Mouse (Mus musculus) hindbrain, embryonic 13.5 days (tissue): ENCODE data around the gene Herc2. TPM values are rescaled to one million over a fixed set of nuclear protein-coding genes. Genes with fewer than 3 reads are reported as not detected.

Source experiments
- ATAC-seq: fragments of 200-750 bp; cut with Nextera tagmentation; 2 replicates; pipeline ENCODE4 v1.8.0; 2017; ENCODE audit warnings: moderate TSS enrichment; ENCODE audit not compliant: low FRiP score
- H3K27ac ChIP-seq: fragments of 300-500 bp; sonication (generic); 2 replicates; pipeline ENCODE4 v1.5.1; 2015; ENCODE audit warnings: inconsistent platforms, mild to moderate bottlenecking, moderate library complexity
- H3K27me3 ChIP-seq: fragments of 300-500 bp; sonication (generic); 2 replicates; pipeline ENCODE4 v1.6.1; 2015; ENCODE audit warnings: mild to moderate bottlenecking, inconsistent platforms
- H3K36me3 ChIP-seq: fragments of 300-500 bp; sonication (generic); 2 replicates; pipeline ENCODE4 v1.6.1; 2015; ENCODE audit warnings: mild to moderate bottlenecking, inconsistent platforms
- H3K4me1 ChIP-seq: fragments of 300-500 bp; sonication (generic); replicated peaks from 2 replicates; pipeline ENCODE4 v1.6.1; 2015; ENCODE audit warnings: inconsistent platforms
- H3K4me2 ChIP-seq: fragments of 300-500 bp; sonication (generic); 2 replicates; pipeline ENCODE4 v1.6.1; 2015; ENCODE audit warnings: inconsistent platforms, mild to moderate bottlenecking, moderate library complexity
- H3K4me3 ChIP-seq: fragments of 300-500 bp; sonication (generic); 2 replicates; pipeline ENCODE4 v1.5.1; 2015; ENCODE audit warnings: mild to moderate bottlenecking, inconsistent platforms
- H3K9ac ChIP-seq: fragments of 300-500 bp; sonication (generic); 2 replicates; pipeline ENCODE4 v1.6.1; 2015; ENCODE audit warnings: mild to moderate bottlenecking, inconsistent platforms
- H3K9me3 ChIP-seq: fragments of 300-500 bp; sonication (generic); 2 replicates; pipeline ENCODE4 v1.6.1; 2016; ENCODE audit warnings: inconsistent platforms
- WGBS: fragments of 180-500 bp; shearing (Covaris S2); methylation state at CpG from one replicate; pipeline ENCODE4 v1.1.7; 2015; 5-methylcytosine and 5-hydroxymethylcytosine counted together
- polyA plus RNA-seq: library from polyadenylated mRNA; unstranded; fragments of >200 nt; fragmentation: Nextera tagmentation; extraction: Ambion mirVana; gene quantifications from 2 replicates; pipeline ENCODE4 v1.2.1, GENCODE M21; 2015

The Herc2 gene
- polyA plus RNA-seq, 1 experiment from 2014 or later, result 47.8 TPM

- Histone ChIP-seq H3K27ac (no peak overlapping the region), H3K4me1 (no peaks in the 10 kb centered on the region), H3K27me3 (no peaks in the 10 kb centered on the region), H3K36me3 (peaks cover 83% of the 10 kb centered on the region), H3K4me2 (no peak overlapping the region), H3K9ac (no peak overlapping the region), H3K9me3 (no peaks in the 10 kb centered on the region), H3K4me3 (no peak overlapping the region)
- 94% methylated on average over 16 of the region's 16 CpGs for WGBS
- no peak for ATAC-seq
Observed at GRCm38 (mm10) chr7:56151885-56152676, 102.1 kb downstream of the Herc2 start.

DNA sequence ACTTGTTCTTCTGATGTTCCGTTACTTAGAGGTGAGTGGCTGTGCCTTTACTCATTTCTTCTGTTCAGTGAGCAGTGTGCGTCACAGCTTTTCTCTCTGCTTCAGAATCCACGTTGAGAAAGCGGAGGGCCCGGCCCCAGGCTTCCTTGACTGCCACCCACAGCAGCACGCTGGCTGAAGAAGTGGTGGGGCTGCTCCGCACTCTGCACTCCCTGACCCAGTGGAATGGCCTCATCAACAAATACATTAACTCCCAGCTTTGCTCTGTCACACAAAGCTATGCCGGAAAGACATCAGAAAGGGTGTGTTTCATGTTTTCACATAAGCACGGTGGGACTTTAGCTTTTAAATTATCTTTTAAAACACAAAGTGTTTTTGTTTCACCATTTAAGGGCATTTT lies 103.2 kb downstream of the Herc2 start:
- Histone ChIP-seq H3K4me2 (no peak overlapping the region), H3K9me3 (no peaks in the 10 kb centered on the region), H3K27me3 (no peaks in the 10 kb centered on the region), H3K27ac (no peak overlapping the region), H3K9ac (no peak overlapping the region), H3K4me3 (no peak overlapping the region), H3K4me1 (no peaks in the 10 kb centered on the region), H3K36me3 (peaks cover 84% of the 10 kb centered on the region)
- no peak for ATAC-seq
- WGBS, result 96% methylated on average over 9 of the region's 9 CpGs

- Histone ChIP-seq H3K27me3 (no peaks in the 10 kb centered on the region), H3K9me3 (no peaks in the 10 kb centered on the region), H3K4me3 (no peak overlapping the region), H3K4me1 (no peaks in the 10 kb centered on the region), H3K9ac (no peak overlapping the region), H3K27ac (no peak overlapping the region), H3K4me2 (no peak overlapping the region), H3K36me3 (peaks cover 86% of the 10 kb centered on the region)
- WGBS, result 95% methylated on average over 12 of the region's 12 CpGs
- ATAC-seq, result no peak
Observed at GRCm38 (mm10) chr7:56153625-56154024, 103.6 kb downstream of the Herc2 start.

GRCm38 (mm10) chr7:56163316-56163715 lies 113.3 kb downstream of the Herc2 start:
- no peak overlapping the region for H3K4me2 ChIP-seq
- no peak overlapping the region for H3K27ac ChIP-seq
- H3K4me1 ChIP-seq, result no peaks in the 10 kb centered on the region
- no peak for ATAC-seq
- 94% methylated on average over 4 of the region's 4 CpGs for WGBS
- H3K9ac ChIP-seq, result no peak overlapping the region
- H3K9me3 ChIP-seq, result no peaks in the 10 kb centered on the region
- no peaks in the 10 kb centered on the region for H3K27me3 ChIP-seq
- peaks cover 51% of the 10 kb centered on the region for H3K36me3 ChIP-seq
- no peak overlapping the region for H3K4me3 ChIP-seq

- no peak overlapping the region for H3K9ac ChIP-seq
- ATAC-seq, result no peak
- no peaks in the 10 kb centered on the region for H3K9me3 ChIP-seq
- H3K4me2 ChIP-seq, result no peak overlapping the region
- no peaks in the 10 kb centered on the region for H3K4me1 ChIP-seq
- H3K27ac ChIP-seq, result no peak overlapping the region
- H3K36me3 ChIP-seq, result peaks cover 51% of the 10 kb centered on the region
- WGBS, result 67% methylated on average over 7 of the region's 7 CpGs
- H3K4me3 ChIP-seq, result no peak overlapping the region
- no peaks in the 10 kb centered on the region for H3K27me3 ChIP-seq
Observed at GRCm38 (mm10) chr7:56168713-56169112, 118.7 kb downstream of the Herc2 start.

DNA sequence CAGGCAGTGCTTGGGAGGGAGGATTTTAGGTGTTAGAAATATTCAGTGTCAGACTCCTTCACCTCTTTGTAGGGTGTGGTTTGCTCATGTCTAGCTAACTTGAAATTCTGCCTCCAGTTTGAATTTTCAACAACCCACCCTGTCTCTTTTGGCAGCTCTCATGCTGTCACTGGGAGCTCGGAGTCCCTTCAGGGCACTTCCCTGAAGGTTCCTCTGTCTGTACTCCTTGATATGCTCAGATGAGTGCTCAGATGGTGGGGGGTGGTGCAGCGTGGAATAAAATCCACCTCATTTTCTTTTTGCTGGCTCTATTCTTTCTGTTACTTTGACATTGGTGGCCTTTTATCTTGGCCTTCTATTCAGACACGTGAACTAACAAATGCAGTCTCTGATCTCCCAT lies 127.4 kb downstream of the Herc2 start:
- Histone ChIP-seq H3K4me1 (no peaks in the 10 kb centered on the region), H3K4me3 (no peak overlapping the region), H3K9ac (no peak overlapping the region), H3K27me3 (no peaks in the 10 kb centered on the region), H3K4me2 (no peak overlapping the region), H3K9me3 (no peaks in the 10 kb centered on the region), H3K27ac (no peak overlapping the region), H3K36me3 (peaks cover 39% of the 10 kb centered on the region)
- 75% methylated on average over 3 of the region's 3 CpGs for WGBS
- ATAC-seq, result no peak

DNA sequence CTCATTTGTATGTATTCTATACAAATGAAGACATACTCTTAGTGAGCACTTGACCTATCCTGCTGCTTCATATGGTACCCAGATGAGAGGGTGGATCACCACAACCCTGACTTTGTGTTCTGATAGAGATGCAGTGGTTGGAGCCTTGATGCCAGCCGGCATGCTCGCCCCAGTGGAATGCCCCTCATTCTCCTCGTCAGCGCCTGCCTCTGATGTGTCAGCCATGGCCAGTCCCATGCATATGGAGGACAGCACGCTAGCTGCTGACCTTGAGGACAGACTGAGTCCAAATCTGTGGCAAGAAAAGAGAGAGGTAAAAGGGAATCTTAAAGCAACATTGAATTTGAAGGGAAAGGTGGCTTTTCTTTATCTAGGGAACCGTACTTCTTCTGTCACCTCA lies 141.0 kb downstream of the Herc2 start:
- Histone ChIP-seq H3K27ac (no peak overlapping the region), H3K9me3 (no peaks in the 10 kb centered on the region), H3K4me2 (no peak overlapping the region), H3K4me3 (no peak overlapping the region), H3K9ac (no peak overlapping the region), H3K36me3 (peaks cover 65% of the 10 kb centered on the region), H3K27me3 (no peaks in the 10 kb centered on the region), H3K4me1 (no peaks in the 10 kb centered on the region)
- WGBS, result 95% methylated on average over 6 of the region's 6 CpGs
- ATAC-seq, result no peak

- H3K4me2 ChIP-seq, result no peak overlapping the region
- H3K4me3 ChIP-seq, result no peak overlapping the region
- H3K36me3 ChIP-seq, result peaks cover 68% of the 10 kb centered on the region
- H3K27ac ChIP-seq, result no peak overlapping the region
- no peak overlapping the region for H3K9ac ChIP-seq
- WGBS, result 75% methylated on average over 4 of the region's 4 CpGs
- no peaks in the 10 kb centered on the region for H3K9me3 ChIP-seq
- H3K27me3 ChIP-seq, result no peaks in the 10 kb centered on the region
- no peak for ATAC-seq
- H3K4me1 ChIP-seq, result no peaks in the 10 kb centered on the region
Observed at GRCm38 (mm10) chr7:56191661-56192060, 141.7 kb downstream of the Herc2 start.

GRCm38 (mm10) chr7:56201483-56202218 lies 151.7 kb downstream of the Herc2 start:
- Histone ChIP-seq H3K36me3 (peaks cover 88% of the 10 kb centered on the region), H3K9ac (no peak overlapping the region), H3K4me1 (no peaks in the 10 kb centered on the region), H3K27ac (no peak overlapping the region), H3K4me2 (no peak overlapping the region), H3K9me3 (no peaks in the 10 kb centered on the region), H3K4me3 (no peak overlapping the region), H3K27me3 (no peaks in the 10 kb centered on the region)
- no peak for ATAC-seq
- WGBS, result 96% methylated on average over 10 of the region's 10 CpGs

- Histone ChIP-seq H3K9me3 (no peaks in the 10 kb centered on the region), H3K36me3 (peaks cover 87% of the 10 kb centered on the region), H3K4me3 (no peak overlapping the region), H3K4me2 (no peak overlapping the region), H3K27ac (no peak overlapping the region), H3K4me1 (no peaks in the 10 kb centered on the region), H3K27me3 (no peaks in the 10 kb centered on the region), H3K9ac (no peak overlapping the region)
- no peak for ATAC-seq
- WGBS, result 99% methylated on average over 3 of the region's 3 CpGs
Observed at GRCm38 (mm10) chr7:56202843-56203242, 152.8 kb downstream of the Herc2 start.

GRCm38 (mm10) chr7:56203286-56203685 lies 153.3 kb downstream of the Herc2 start:
- 95% methylated on average over 2 of the region's 2 CpGs for WGBS
- H3K36me3 ChIP-seq, result peaks cover 86% of the 10 kb centered on the region

DNA sequence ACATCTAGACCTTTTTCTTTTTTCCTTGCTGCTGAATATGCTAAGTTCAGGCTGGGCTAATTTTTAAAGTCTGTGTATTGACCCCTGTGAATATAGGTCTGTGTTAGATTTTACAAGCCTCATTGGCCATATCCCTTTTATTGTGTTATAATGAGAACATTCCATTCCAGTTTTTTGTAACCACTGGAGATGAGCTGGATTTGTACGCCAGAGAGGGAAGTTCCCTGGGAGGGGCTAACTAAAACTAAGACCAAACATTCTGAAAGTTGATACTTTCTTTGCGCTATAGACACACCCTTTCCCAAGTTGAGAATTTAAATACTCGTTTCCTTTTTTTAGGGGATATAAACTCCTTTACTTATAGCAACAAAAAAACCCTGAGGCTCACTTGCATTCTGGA lies 154.9 kb downstream of the Herc2 start:
- peaks cover 87% of the 10 kb centered on the region for H3K36me3 ChIP-seq
- H3K9me3 ChIP-seq, result no peaks in the 10 kb centered on the region
- no peak overlapping the region for H3K4me2 ChIP-seq
- 46% methylated on average over 3 of the region's 3 CpGs for WGBS
- no peak for ATAC-seq
- H3K4me1 ChIP-seq, result no peaks in the 10 kb centered on the region
- no peaks in the 10 kb centered on the region for H3K27me3 ChIP-seq
- no peak overlapping the region for H3K4me3 ChIP-seq
- no peak overlapping the region for H3K9ac ChIP-seq
- no peak overlapping the region for H3K27ac ChIP-seq

More at GRCm38 (mm10) chr7:56203286-56203685, 153.3 kb downstream of the Herc2 start:
- Histone ChIP-seq H3K27ac (no peak overlapping the region), H3K4me3 (no peak overlapping the region), H3K9me3 (no peaks in the 10 kb centered on the region), H3K27me3 (no peaks in the 10 kb centered on the region), H3K4me2 (no peak overlapping the region), H3K9ac (no peak overlapping the region), H3K4me1 (no peaks in the 10 kb centered on the region)
- ATAC-seq, result no peak

- H3K4me3 ChIP-seq, result no peak overlapping the region
- H3K9ac ChIP-seq, result no peak overlapping the region
- no peak for ATAC-seq
- H3K9me3 ChIP-seq, result no peaks in the 10 kb centered on the region
- H3K4me1 ChIP-seq, result no peaks in the 10 kb centered on the region
- no peak overlapping the region for H3K4me2 ChIP-seq
- 90% methylated on average over 6 of the region's 6 CpGs for WGBS
- H3K36me3 ChIP-seq, result peaks cover 97% of the 10 kb centered on the region
- H3K27me3 ChIP-seq, result no peaks in the 10 kb centered on the region
- no peak overlapping the region for H3K27ac ChIP-seq
Observed at GRCm38 (mm10) chr7:56220811-56221210, 170.8 kb downstream of the Herc2 start.
